Mouse (Mus musculus) liver, adult 2 months (tissue): ENCODE measurements at regions not wholly inside any gene's neighbourhood (a gene's known extent, or its start where the extent isn't known, plus 50 kb on each side); places are given as distances from the start of the nearest gene placed in this dataset.

Experiments
- DNase-seq: peaks from one replicate; pipeline ENCODE4 v3.0.0-alpha.2; 2011; ENCODE audit warnings: low read depth, low spot score; ENCODE audit errors: extremely low read depth
- H3K27ac ChIP-seq: fragments of 200-500 bp; replicated peaks from 2 replicates; pipeline ENCODE4 v1.5.1; 2012; ENCODE audit warnings: low read depth, mild to moderate bottlenecking, control low read depth, inconsistent platforms, low read length; ENCODE audit not compliant: insufficient read depth
- H3K27me3 ChIP-seq: fragments of 200-500 bp; 2 replicates; pipeline ENCODE4 v1.6.1; 2012; ENCODE audit warnings: mild to moderate bottlenecking, moderate library complexity, low read length, inconsistent platforms; ENCODE audit not compliant: control insufficient read depth, insufficient read depth
- H3K36me3 ChIP-seq: fragments of 200-500 bp; 2 replicates; pipeline ENCODE4 v1.6.1; 2012; ENCODE audit warnings: low read length, inconsistent platforms; ENCODE audit not compliant: control insufficient read depth, insufficient read depth
- H3K4me1 ChIP-seq: fragments of 200-500 bp; 2 replicates; pipeline ENCODE4 v1.6.1; 2011; ENCODE audit warnings: low read length; ENCODE audit not compliant: control insufficient read depth, insufficient read depth
- H3K4me3 ChIP-seq: fragments of 200-500 bp; 2 replicates; pipeline ENCODE4 v1.5.1; 2011; ENCODE audit warnings: low read depth, mild to moderate bottlenecking, control low read depth, low read length, moderate library complexity; ENCODE audit not compliant: insufficient read depth
- H3K79me2 ChIP-seq: fragments of 200-500 bp; 2 replicates; pipeline ENCODE4 v1.6.1; 2012; ENCODE audit warnings: inconsistent platforms, mild to moderate bottlenecking, low read length, moderate library complexity; ENCODE audit not compliant: control insufficient read depth, insufficient read depth
- H3K9ac ChIP-seq: fragments of 200-500 bp; 2 replicates; pipeline ENCODE4 v1.6.1; 2012; ENCODE audit warnings: low read depth, mild to moderate bottlenecking, control low read depth, inconsistent platforms, low read length
- CTCF ChIP-seq: fragments of 200-500 bp; IDR thresholded peaks from 2 replicates; pipeline ENCODE4 v1.5.1; 2011; ENCODE audit warnings: low read depth, low read length, control low read depth
- POLR2A ChIP-seq: fragments of 200-500 bp; IDR thresholded peaks from 2 replicates; pipeline ENCODE4 v1.6.1; 2011; ENCODE audit warnings: low read length, control low read depth; ENCODE audit not compliant: insufficient read depth; ENCODE audit errors: extremely low read depth
- WGBS: fragments of 180-500 bp; shearing (Covaris S2); methylation state at CpG from one replicate; pipeline ENCODE4 v1.1.7; 2018; 5-methylcytosine and 5-hydroxymethylcytosine counted together

- TF ChIP-seq CTCF: no peak
- TF ChIP-seq POLR2A: no peak
- Histone ChIP-seq H3K4me1 (no peaks in the 10 kb centered on the region), H3K9ac (no peak overlapping the region), H3K36me3 (no peaks in the 10 kb centered on the region), H3K27me3 (no peaks in the 10 kb centered on the region), H3K4me3 (no peak overlapping the region), H3K79me2 (no peaks in the 10 kb centered on the region), H3K27ac (no peak overlapping the region)
- WGBS: 42% methylated on average over 2 of the region's 2 CpGs
- DNase-seq: no peak
Measured at GRCm38 (mm10) chr7:117303705-117304104, 77.1 kb upstream of the Xylt1 start.

- DNase-seq: no peak
- TF ChIP-seq POLR2A (no peak), CTCF (no peak)
- Histone ChIP-seq H3K79me2 (no peaks in the 10 kb centered on the region), H3K9ac (no peak overlapping the region), H3K27me3 (no peaks in the 10 kb centered on the region), H3K4me3 (no peak overlapping the region), H3K27ac (no peak overlapping the region), H3K4me1 (no peaks in the 10 kb centered on the region), H3K36me3 (no peaks in the 10 kb centered on the region)
- WGBS: 81% methylated on average over 2 of the region's 2 CpGs
Measured at GRCm38 (mm10) chr7:117310586-117311200, 70.1 kb upstream of the Xylt1 start.

- no peak overlapping the region for H3K9ac ChIP-seq
- WGBS: 62% methylated on average over 4 of the region's 4 CpGs
Measured at GRCm38 (mm10) chr7:117311316-117311715, 69.5 kb upstream of the Xylt1 start.

GRCm38 (mm10) chr7:117316126-117316805 lies 64.5 kb upstream of the Xylt1 start:
- no peak overlapping the region for H3K27ac ChIP-seq
- no peaks in the 10 kb centered on the region for H3K79me2 ChIP-seq
- 82% methylated on average over 5 of the region's 5 CpGs for WGBS
- no peak overlapping the region for H3K9ac ChIP-seq
- TF ChIP-seq CTCF: no peak
- TF ChIP-seq POLR2A: no peak
- H3K4me1 ChIP-seq: no peaks in the 10 kb centered on the region
- no peaks in the 10 kb centered on the region for H3K36me3 ChIP-seq
- H3K27me3 ChIP-seq: no peaks in the 10 kb centered on the region
- DNase-seq: no peak
- no peak overlapping the region for H3K4me3 ChIP-seq

More at GRCm38 (mm10) chr7:117311316-117311715, 69.5 kb upstream of the Xylt1 start:
- Histone ChIP-seq H3K79me2 (no peaks in the 10 kb centered on the region), H3K4me1 (no peaks in the 10 kb centered on the region), H3K27ac (no peak overlapping the region), H3K4me3 (no peak overlapping the region), H3K36me3 (no peaks in the 10 kb centered on the region), H3K27me3 (no peaks in the 10 kb centered on the region)
- TF ChIP-seq POLR2A: no peak
- TF ChIP-seq CTCF: no peak
- no peak for DNase-seq

- no peak for DNase-seq
- Histone ChIP-seq H3K4me3 (no peak overlapping the region), H3K36me3 (no peaks in the 10 kb centered on the region), H3K27me3 (no peaks in the 10 kb centered on the region), H3K4me1 (no peaks in the 10 kb centered on the region), H3K27ac (no peak overlapping the region), H3K9ac (no peak overlapping the region), H3K79me2 (no peaks in the 10 kb centered on the region)
- no peak for TF ChIP-seq POLR2A
- no peak for TF ChIP-seq CTCF
- WGBS: 56% methylated on average over 2 of the region's 2 CpGs
Measured at GRCm38 (mm10) chr7:117317362-117317761, 63.4 kb upstream of the Xylt1 start.

- Histone ChIP-seq H3K4me3 (no peak overlapping the region), H3K36me3 (no peaks in the 10 kb centered on the region), H3K4me1 (no peaks in the 10 kb centered on the region), H3K27ac (no peak overlapping the region), H3K9ac (no peak overlapping the region), H3K27me3 (no peaks in the 10 kb centered on the region), H3K79me2 (no peaks in the 10 kb centered on the region)
- no peak for DNase-seq
- no peak for TF ChIP-seq CTCF
- no peak for TF ChIP-seq POLR2A
- 56% methylated on average over 6 of the region's 6 CpGs for WGBS
Measured at GRCm38 (mm10) chr7:117320552-117320951, 60.2 kb upstream of the Xylt1 start.
